Mouse (Mus musculus): ENCODE measurements around the gene Wdr81.
A peak's percentile ranks its signal among the peaks of the same experiment; 100 is the strongest.

Wdr81 gene

GRCm38 (mm10) chr11:75399411-75399841, 55.1 kb downstream of the Wdr81 start:
- DNase-seq (ENCODE audit: low spot score): peak; percentile 27

DNA sequence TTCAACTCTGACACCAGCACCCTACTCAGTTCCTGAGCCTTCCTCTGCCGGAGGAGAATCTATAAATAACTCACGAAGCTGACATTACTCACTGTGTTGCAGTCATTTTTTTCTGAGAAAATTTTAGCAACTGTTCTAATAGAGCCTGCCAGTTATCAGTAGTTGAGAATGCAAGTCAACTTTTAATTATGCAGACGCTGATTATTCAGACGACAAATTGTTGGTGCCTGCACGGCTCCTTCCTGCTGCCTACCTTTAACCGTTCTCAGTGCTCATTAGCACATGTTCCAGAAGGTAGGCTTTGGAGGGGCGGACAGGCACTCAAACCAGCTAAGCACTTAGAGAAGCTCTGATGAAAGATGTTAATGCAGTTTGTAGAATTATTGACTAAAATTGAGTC, 57.1 kb downstream of the Wdr81 start:
- no peak for DNase-seq (ENCODE audit: low spot score)

DNA sequence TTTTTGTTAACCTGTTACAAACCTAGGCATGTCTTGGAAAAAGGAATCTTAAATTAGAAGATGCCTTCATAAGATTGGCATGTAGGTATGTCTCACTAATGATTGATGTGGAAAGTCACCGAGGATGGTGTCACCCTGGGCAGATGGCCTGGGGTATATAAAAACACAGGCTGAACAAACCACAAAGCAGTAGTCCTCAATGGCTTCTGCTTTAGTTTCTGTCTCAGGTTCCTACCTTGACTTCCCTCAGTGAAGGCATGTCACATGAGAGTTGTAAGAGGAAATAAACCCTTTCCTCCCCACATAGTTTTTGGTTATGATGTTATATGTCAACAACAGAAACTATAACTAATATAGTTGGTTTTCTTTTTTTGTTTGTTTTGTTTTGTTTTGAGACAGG, 58.9 kb downstream of the Wdr81 start:
- DNase-seq (ENCODE audit: low spot score): no peak

Measured in urinary bladder, postnatal 14 days (tissue).